Mouse (Mus musculus): ENCODE data around the gene Olfr8.
"Not testable (repeated sequence)": the region's sequence is repeated elsewhere in the genome, so short reads cannot be mapped to it uniquely, and the experiment has no call there.

The Olfr8 gene

DNA sequence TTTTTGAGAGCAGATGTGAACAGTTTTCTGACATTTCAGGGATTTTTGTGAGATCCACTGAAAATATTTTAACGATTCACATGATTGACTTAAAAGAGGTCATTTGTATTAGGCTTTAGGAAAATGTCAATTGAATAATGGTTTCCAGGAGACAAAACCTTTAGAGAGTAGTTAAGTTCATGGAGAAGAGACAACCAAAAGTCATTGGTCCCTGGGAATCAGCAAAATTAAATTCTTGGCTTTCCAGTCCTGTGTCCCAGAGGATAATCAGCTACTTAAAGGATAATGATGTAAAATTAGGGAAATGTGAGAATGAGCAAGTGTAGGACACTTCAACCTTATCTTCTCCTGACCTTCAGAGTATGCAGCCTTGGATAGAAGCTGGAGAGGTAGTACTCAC is at the start of gene Olfr8:
Gene Olfr8, plus strand, starts transcription at position 301 of the 400 bp plus-strand sequence.
- DNase-seq (ENCODE audit: low read depth, low spot score), result not testable (repeated sequence)

DNA sequence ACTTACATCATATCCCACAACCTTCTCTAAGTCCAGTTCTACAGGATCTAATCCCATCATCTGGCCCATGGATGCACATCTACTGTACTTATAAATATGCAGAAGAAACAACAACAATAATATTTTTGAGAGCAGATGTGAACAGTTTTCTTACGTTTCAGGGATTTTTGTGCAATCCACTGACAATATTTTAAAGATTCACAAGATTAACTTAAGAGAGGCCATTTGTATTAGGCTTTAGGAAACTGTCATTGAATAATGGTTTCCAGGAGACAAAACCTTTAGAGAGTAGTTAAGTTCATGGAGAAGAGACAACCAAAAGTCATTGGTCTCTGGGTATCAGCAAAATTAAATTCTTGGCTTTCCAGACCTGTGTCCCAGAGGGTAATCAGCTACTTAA is 37.6 kb upstream of the Olfr8 start, which contains the start of gene Olfr1354:
Gene Olfr1354, plus strand, starts transcription at position 301 of the 400 bp plus-strand sequence.
- not testable (repeated sequence) for DNase-seq (ENCODE audit: low read depth, low spot score)

DNA sequence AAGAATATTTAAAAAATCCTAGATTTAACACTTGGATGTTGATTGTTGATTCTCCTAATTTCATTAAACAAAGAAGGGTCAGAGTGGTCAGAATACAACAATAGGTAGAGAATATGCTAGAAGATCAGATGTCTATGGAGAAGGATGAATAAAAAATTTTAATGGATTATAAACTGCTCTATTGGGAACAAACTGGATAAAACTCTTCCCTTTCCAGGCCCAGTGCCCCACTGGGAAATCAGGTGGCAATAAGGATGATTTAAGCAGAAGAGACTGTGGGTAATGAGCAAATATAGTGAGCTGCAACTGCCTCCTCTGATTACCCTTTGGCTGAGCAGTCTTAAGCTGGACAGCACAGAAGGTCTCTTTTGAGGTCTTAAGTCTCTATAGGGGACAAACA is 12.6 kb downstream of the Olfr8 start, which contains the start of gene Olfr1353:
Gene Olfr1353, plus strand, starts transcription at position 301 of the 400 bp plus-strand sequence.
- DNase-seq (ENCODE audit: low read depth, low spot score), result not testable (repeated sequence)

DNA sequence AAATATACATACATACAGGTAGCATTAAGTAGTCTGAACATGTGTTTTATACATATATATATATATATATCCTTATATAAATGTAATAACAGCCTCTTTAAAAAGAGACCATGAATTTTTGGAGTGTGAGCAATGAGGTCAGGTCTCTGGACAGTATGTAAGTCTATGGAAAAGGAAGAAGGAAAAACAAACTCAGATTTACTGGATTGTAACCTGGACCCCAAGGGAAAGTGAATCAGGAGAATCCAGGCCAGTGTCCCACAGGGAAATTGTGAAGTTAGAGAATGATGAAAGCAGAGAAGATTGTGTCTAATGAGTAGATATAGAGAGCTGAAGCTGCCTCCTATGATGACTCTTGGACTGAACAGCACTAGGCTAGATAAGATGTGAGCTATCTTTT is 30.3 kb downstream of the Olfr8 start, which contains the start of gene Olfr1352:
Gene Olfr1352, plus strand, starts transcription at position 301 of the 400 bp plus-strand sequence.
- no peak for DNase-seq (ENCODE audit: low read depth, low spot score)
